Mouse (Mus musculus): Measurements from ENCODE around the gene Trappc4.

Trappc4 gene

GRCm38 (mm10) chr9:44361931-44362330, 45.5 kb downstream of the Trappc4 start:
- CTCF ChIA-PET = interaction anchor here (0.7 to 1.6 kb wide), 4 partner anchors 18 to 295 kb away, joined by 3 to 4 read pairs (median 4); no protein-coding TSS in a partner anchor

GRCm38 (mm10) chr9:44361190-44361917, 46.0 kb downstream of the Trappc4 start, which contains the start of gene Vps11:
TSS of gene Vps11 (minus strand) at chr9:44361670.
- CTCF ChIA-PET = interaction anchor here (0.7 to 1.6 kb wide), 3 partner anchors 19 to 294 kb away, joined by 3 to 4 read pairs (median 3); no protein-coding TSS in a partner anchor

GRCm38 (mm10) chr9:44357207-44357606, 50.2 kb downstream of the Trappc4 start:
- CTCF ChIA-PET = no interaction called here
